Mouse (Mus musculus): Measurements from ENCODE around the gene Trip10.

Trip10 gene

DNA sequence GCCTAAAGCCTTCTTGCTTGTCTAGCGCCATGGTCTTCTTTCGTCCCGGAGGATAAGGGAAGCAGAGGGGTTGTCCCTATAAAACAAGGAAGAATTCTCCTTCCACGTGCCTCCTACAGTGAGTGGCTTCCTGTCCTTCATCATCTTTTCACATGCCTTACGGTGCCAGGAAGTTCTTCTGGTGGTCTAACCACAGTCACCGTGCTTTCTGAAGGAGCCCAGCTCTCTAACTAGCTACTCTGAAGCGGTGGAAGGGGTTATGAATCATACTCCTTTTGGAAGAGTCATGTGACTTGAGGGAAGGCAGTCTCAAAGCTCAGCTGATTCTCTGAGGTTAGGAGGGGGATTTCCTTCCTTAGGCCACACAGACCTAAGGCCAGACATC, 41.4 kb downstream of the Trip10 start:
- DNase-seq (ENCODE audit: low read depth, low spot score) = no peak

DNA sequence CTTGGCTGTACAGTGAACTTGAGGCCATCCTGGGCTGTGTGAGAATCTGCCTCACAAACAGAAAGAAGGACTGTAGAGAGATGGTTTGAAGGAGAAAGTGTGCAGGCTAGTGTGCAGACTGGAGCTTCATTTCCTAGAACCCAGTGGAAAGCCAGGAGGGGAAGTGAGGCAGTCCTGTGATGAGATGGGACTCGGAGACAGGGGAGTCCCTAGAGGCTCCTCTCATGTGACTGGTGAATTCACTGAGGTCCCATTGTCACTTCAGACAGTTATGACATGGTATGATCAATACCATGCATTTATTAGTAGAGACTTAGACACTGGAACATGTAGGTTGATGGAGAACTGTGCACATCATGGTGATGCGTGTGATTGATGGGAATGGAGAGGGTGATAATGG, 43.0 kb downstream of the Trip10 start:
- no peak for DNase-seq (ENCODE audit: low read depth, low spot score)

DNA sequence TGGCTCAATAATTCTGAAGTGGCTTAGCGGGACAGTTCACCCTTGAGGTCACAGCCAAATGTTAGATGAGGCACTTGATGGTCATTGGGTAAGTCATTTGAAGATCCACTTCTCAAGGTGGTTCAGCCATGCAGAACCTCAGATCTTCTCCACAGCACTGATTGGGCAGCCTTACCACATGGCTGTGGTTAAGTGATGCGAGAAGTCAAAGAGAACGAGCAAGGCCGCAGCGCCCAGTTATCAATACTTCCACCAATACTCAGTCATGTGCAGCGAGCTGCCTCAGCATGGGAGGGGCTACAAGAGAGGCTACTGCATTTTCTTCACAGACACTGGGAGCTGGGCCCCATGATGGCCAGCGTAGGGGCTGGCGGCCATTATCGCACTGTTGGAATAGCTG, 43.7 kb downstream of the Trip10 start:
- DNase-seq (ENCODE audit: low read depth, low spot score) = no peak

DNA sequence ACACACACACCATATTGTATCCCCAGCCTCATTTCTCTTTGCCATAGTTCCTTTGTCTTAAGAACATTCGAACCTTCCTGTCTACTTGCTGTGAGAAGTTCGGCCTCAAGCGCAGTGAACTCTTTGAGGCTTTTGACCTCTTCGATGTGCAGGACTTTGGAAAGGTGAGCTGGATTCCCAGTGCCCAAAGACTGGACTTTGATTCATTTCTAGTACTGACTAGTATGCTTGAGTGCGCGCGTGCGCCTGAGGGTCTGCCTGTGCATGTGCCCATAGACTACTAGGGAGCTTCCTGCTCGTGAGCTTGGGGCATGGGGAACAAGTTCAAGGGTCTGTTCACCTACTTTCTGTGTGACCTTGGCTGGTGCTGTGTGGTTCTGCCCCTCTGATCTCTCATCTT, 46.7 kb downstream of the Trip10 start:
- DNase-seq (ENCODE audit: low read depth, low spot score) = no peak

DNA sequence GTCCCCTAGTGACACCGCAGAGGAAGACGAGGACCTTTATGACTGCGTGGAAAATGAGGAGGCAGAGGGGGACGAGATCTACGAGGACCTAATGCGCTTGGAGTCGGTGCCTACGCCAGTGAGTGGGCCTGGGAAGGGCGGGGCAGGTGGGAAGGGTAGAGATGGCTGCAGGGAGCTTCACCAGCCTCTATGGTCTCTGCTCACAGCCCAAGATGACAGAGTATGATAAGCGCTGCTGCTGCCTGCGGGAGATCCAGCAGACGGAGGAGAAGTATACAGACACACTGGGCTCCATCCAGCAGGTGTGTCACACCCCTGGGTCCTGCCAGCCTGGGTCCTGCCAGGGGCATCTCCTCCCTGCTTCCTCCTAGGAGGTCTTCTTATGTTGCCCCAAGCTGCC, 47.8 kb downstream of the Trip10 start:
- no peak for DNase-seq (ENCODE audit: low read depth, low spot score)

DNA sequence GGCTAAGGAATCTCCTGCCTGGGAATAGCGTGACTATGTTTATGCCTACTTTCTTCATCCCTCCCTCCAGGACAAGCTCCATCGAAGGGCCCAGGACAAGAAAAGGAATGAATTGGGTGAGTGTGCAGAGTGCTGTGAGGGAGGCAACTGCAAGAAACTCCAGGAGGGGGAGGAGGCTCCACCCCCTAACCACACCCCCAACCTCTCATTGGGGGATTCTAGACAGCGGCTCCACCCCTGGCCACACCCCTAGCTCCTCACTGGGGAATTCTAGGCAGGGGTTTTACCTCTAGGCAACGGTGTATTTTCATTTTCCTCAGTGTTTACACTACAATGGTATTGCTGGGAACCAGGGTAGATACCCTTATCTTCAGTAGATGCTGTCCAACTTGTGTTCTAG, 56.3 kb downstream of the Trip10 start:
- no peak for DNase-seq (ENCODE audit: low read depth, low spot score)

DNA sequence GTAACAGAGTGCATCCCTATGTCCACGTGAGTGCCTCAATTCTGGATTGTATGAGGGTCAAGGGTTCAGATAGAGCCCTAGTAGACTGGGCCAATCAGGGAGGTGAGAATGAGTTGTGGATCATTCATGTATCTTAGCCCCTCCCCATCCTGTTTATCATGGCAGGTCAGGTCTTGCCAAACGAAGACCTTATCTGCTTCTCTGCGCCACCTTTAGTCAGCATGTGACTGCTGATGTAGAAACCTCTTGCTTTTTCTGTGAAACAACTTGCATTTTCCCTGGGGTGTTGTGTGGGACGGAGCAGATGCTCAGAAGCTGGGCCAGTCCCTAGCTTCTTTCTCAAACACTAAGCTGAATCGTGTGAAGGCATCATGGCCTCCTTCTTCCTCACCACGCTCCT, 57.8 kb downstream of the Trip10 start:
- DNase-seq (ENCODE audit: low read depth, low spot score) = peak; percentile 50

DNA sequence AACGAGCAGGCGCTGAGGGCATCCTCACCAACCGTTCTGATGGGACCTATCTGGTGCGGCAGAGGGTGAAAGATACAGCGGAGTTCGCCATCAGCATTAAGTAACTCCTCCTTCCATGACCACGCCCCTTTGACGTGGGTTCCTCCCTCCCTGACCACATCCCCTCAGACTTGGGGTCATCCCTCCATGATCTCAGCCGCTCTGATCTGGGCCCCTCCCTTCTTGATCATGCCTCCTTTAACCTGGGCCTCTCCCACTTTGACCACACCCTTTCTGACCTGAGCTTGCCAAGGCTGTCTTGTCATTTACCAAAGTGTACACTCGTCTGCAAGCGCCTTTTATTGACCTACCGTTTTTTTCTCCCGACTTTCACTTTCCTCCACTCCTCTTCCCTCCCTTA, 62.5 kb downstream of the Trip10 start:
- no peak for DNase-seq (ENCODE audit: low read depth, low spot score)
